Mouse (Mus musculus) layer of hippocampus, postnatal 25 days (tissue): ENCODE results near the gene Ascc2. TPM values are rescaled to one million over a fixed set of nuclear protein-coding genes. Genes with fewer than 3 reads are reported as not detected.
"Not testable (repeated sequence)": the region's sequence is repeated elsewhere in the genome, so short reads cannot be mapped to it uniquely, and the experiment has no call there.

Experiments
- DNase-seq, 2 experiments: peaks; one replicate each; pipeline ENCODE4 v3.0.0; 2022; ENCODE audit warnings: mixed read lengths in 2 of 2, low spot score in 1 of 2; ENCODE audit errors: extremely low spot score in 1 of 2
- total RNA-seq, 2 experiments: library from RNA; stranded (reverse); gene quantifications; 2 replicates each; pipeline ENCODE4 v1.2.3; 2021

Ascc2 gene
- total RNA-seq, 2 experiments from 2014 or later = 20.0 to 22.9 TPM

GRCm38 (mm10) chr11:4627636-4628035 is 9.9 kb upstream of the Ascc2 start:
- DNase-seq = no peak

- no peak for DNase-seq
Observed at GRCm38 (mm10) chr11:4629861-4630280, 7.7 kb upstream of the Ascc2 start.

GRCm38 (mm10) chr11:4633420-4633819 is 4.1 kb upstream of the Ascc2 start:
- no peak for DNase-seq

GRCm38 (mm10) chr11:4634395-4634794 is 3.2 kb upstream of the Ascc2 start:
- DNase-seq = no peak

GRCm38 (mm10) chr11:4636782-4637342 is 685 bp upstream of the Ascc2 start:
- no peak for DNase-seq

GRCm38 (mm10) chr11:4638261-4638660 is 714 bp downstream of the Ascc2 start:
- no peak for DNase-seq

- DNase-seq = no peak
Observed at GRCm38 (mm10) chr11:4641185-4641584, 3.6 kb downstream of the Ascc2 start.

- DNase-seq = no peak
Observed at GRCm38 (mm10) chr11:4643722-4644121, 6.2 kb downstream of the Ascc2 start.

GRCm38 (mm10) chr11:4645180-4645579 is 7.6 kb downstream of the Ascc2 start:
- not testable (repeated sequence) for DNase-seq

GRCm38 (mm10) chr11:4646409-4646808 is 8.9 kb downstream of the Ascc2 start:
- DNase-seq = no peak

- no peak for DNase-seq
Observed at GRCm38 (mm10) chr11:4659818-4660217, 22.3 kb downstream of the Ascc2 start.

- DNase-seq = no peak
Observed at GRCm38 (mm10) chr11:4660309-4661025, 22.9 kb downstream of the Ascc2 start.

- DNase-seq = no peak
Observed at GRCm38 (mm10) chr11:4661324-4661723, 23.8 kb downstream of the Ascc2 start.

GRCm38 (mm10) chr11:4661871-4662495 is 24.4 kb downstream of the Ascc2 start:
- no peak for DNase-seq

GRCm38 (mm10) chr11:4662496-4662878 is 24.9 kb downstream of the Ascc2 start:
- DNase-seq = no peak

GRCm38 (mm10) chr11:4671736-4672135 is 34.2 kb downstream of the Ascc2 start:
- no peak for DNase-seq

GRCm38 (mm10) chr11:4674593-4674992 is 37.0 kb downstream of the Ascc2 start:
- DNase-seq = no peak

GRCm38 (mm10) chr11:4675126-4675562 is 37.6 kb downstream of the Ascc2 start:
- no peak for DNase-seq

- DNase-seq = no peak
Observed at GRCm38 (mm10) chr11:4675693-4676092, 38.1 kb downstream of the Ascc2 start.

- DNase-seq = no peak
Observed at GRCm38 (mm10) chr11:4677250-4677872, 39.8 kb downstream of the Ascc2 start.

- peak; percentile 48 to 59 for DNase-seq
Observed at GRCm38 (mm10) chr11:4678700-4679440, 41.3 kb downstream of the Ascc2 start.
